ENCODE assay signal across 1 mouse cellular context in the genomic region with DNA sequence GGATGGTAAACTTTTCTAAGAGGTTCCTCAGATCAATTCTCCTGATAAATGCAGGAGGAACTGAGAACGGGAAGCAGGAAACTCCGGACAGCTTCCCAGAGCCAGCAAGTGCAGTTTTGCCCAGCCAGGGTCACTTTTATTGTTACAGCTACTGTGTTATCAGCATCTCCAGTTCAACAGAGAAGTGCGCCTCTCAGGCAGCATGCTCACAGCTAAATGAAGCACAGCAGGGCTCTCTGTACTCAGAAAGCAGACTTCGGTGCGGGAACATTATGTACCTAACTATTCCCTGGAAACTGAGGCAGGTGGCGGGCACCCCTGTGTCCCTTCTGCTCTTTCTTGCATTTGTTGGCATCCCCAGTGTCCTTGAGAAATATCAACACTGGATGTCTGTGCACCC.
A peak's percentile ranks its signal among the peaks of the same experiment; 100 is the strongest.
TF ChIP-seq lines count a peak whose summit lies in the region.

No protein-coding gene starts in this region.

TF ChIP-seq in MEL, 35 proteins besides CTCF, POLR2A, EP300 and RAD21:
- no peak for TF ChIP-seq RCOR1 (IDR thresholded peaks at IDR 0.05; ENCODE audit: low read depth, low read length)
- TF ChIP-seq MAZ (IDR thresholded peaks at IDR 0.05; ENCODE audit: low read depth, low read length): no peak
- TF ChIP-seq TAL1 (IDR thresholded peaks at IDR 0.05; ENCODE audit: low read length): peak; percentile 32; the same call in 1 of the 2 replicates
- 0 out of 2 replicates have a peak, but pooled peaks have one; percentile 26 for TF ChIP-seq ETS1 (IDR thresholded peaks at IDR 0.05; ENCODE audit: low read depth, low read length)
- TF ChIP-seq MYB (IDR thresholded peaks at IDR 0.05; ENCODE audit: low read depth, low read length): no peak
- no peak for TF ChIP-seq NELFE (IDR thresholded peaks at IDR 0.05; ENCODE audit: low read depth, low read length)
- TF ChIP-seq MYC (IDR thresholded peaks at IDR 0.05; ENCODE audit: low read depth, low read length): no peak
- TF ChIP-seq TCF12 (IDR thresholded peaks at IDR 0.05; ENCODE audit: low read depth, low read length): no peak
- TF ChIP-seq GATA1 (IDR thresholded peaks at IDR 0.05; ENCODE audit: low read depth, low read length): peak; percentile 49; the same call in 1 of the 2 replicates
- TF ChIP-seq SIN3A (IDR thresholded peaks at IDR 0.05; ENCODE audit: low read length): 0 out of 2 replicates have a peak, but pooled peaks have one; percentile 23
- TF ChIP-seq ZMIZ1 (IDR thresholded peaks at IDR 0.05; ENCODE audit: low read depth, low read length): no peak
- TF ChIP-seq ZC3H11A (IDR thresholded peaks at IDR 0.05; ENCODE audit: low read depth, low read length): no peak
- no peak for TF ChIP-seq CHD1 (IDR thresholded peaks at IDR 0.05; ENCODE audit: low read depth, low read length)
